Mouse (Mus musculus): ENCODE results near the gene Ccdc96.

DNA sequence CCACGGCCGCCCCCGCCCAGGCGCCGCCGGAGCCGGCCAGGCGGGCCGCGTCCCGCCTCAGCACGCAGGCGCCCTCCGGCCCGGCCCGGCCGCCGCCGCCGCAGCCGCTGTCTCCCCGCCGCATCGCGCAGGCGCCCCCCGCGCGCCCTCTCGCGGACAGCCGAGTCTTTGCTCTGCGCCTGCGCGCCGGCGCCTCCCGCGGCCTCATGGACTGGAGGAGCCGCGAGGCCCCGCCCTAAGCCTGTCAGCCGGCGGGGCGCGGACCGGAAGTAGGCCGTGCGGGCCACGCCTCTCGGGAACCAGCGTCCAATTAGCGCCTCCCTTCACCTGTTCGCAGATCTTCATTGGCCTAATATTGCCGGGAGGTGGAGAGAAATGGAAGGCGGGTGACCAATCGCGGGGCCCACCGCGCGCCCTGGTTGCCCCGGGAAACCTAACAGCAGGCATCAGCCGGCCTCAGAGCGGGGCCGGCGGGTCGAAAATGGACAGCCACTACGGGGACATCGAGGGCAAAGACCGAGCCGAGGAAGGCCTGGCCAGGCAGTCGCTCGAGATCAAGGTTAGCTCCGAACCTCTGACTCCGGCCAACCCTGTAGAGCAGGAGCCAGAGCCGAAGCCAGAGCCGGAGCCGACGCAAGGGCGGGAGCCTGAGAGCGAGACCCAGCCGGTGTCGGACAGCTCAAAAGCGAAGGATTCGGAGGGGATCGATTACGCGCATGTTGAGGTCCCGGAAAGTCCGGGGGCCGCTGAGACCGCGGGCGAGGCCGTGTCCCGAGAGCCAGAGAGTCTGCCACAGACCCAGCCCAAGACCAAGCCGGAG lies at the start of gene Ccdc96, which contains the start of gene Tada2b:
- TF ChIP-seq CTCF (IDR thresholded peaks at IDR 0.05; ENCODE audit: insufficient read depth, low read length): no peak
- TF ChIP-seq POLR2A (IDR thresholded peaks at IDR 0.05; ENCODE audit: borderline replicate concordance, extremely low read depth, low read depth, low read length): no peak

Measured in lung, adult 2 months (tissue).